Mouse (Mus musculus) forebrain, embryonic 16.5 days (tissue): ENCODE results near the gene Erich6. TPM values are rescaled to one million over a fixed set of nuclear protein-coding genes. Genes with fewer than 3 reads are reported as not detected.

Source experiments
- ATAC-seq: fragments of 200-750 bp; cut with Nextera tagmentation; 2 replicates; pipeline ENCODE4 v1.8.0; 2017; ENCODE audit warnings: mild to moderate bottlenecking, moderate library complexity
- H3K27ac ChIP-seq: fragments of 300-500 bp; sonication (generic); 2 replicates; pipeline ENCODE4 v1.5.1; 2014; ENCODE audit warnings: low read length, control low read depth
- H3K27me3 ChIP-seq: fragments of 300-500 bp; sonication (generic); replicated peaks from 2 replicates; pipeline ENCODE4 v1.6.1; 2014; ENCODE audit warnings: low read length; ENCODE audit not compliant: control insufficient read depth, insufficient read depth
- H3K36me3 ChIP-seq: fragments of 300-500 bp; sonication (generic); 2 replicates; pipeline ENCODE4 v1.6.1; 2014; ENCODE audit not compliant: control insufficient read depth, insufficient read depth
- H3K4me1 ChIP-seq: fragments of 300-500 bp; sonication (generic); replicated peaks from 2 replicates; pipeline ENCODE4 v1.6.1; 2014; ENCODE audit warnings: low read length; ENCODE audit not compliant: control insufficient read depth, insufficient read depth
- H3K4me2 ChIP-seq: fragments of 300-500 bp; sonication (generic); 2 replicates; pipeline ENCODE4 v1.6.1; 2014; ENCODE audit warnings: mild to moderate bottlenecking, low read length, control low read depth
- H3K4me3 ChIP-seq: fragments of 300-500 bp; sonication (generic); replicated peaks from 2 replicates; pipeline ENCODE4 v1.5.1; 2014; ENCODE audit warnings: mild to moderate bottlenecking, low read length, control low read depth
- H3K9ac ChIP-seq: fragments of 300-500 bp; sonication (generic); replicated peaks from 2 replicates; pipeline ENCODE4 v1.6.1; 2014; ENCODE audit warnings: low read depth, low read length, control low read depth
- H3K9me3 ChIP-seq: fragments of 300-500 bp; sonication (generic); 2 replicates; pipeline ENCODE4 v1.6.1; 2016; ENCODE audit warnings: low read length; ENCODE audit not compliant: control insufficient read depth
- whole genome bisulfite sequencing: fragments of 180-500 bp; shearing (Covaris S2); extraction: QIAGEN DNeasy Blood & Tissue Kit; methylation state at CpG from one replicate; pipeline ENCODE4 v1.1.7; 2014; 5-methylcytosine and 5-hydroxymethylcytosine counted together
- polyA plus RNA-seq: library from polyadenylated mRNA; unstranded; fragments of >200 nt; fragmentation: Nextera tagmentation; extraction: Ambion mirVana; gene quantifications from 2 replicates; pipeline ENCODE4 v1.2.1, GENCODE M21; 2015

The Erich6 gene
- 0.21 TPM in 1 of 2 replicates, not detected in the other for polyA plus RNA-seq

DNA sequence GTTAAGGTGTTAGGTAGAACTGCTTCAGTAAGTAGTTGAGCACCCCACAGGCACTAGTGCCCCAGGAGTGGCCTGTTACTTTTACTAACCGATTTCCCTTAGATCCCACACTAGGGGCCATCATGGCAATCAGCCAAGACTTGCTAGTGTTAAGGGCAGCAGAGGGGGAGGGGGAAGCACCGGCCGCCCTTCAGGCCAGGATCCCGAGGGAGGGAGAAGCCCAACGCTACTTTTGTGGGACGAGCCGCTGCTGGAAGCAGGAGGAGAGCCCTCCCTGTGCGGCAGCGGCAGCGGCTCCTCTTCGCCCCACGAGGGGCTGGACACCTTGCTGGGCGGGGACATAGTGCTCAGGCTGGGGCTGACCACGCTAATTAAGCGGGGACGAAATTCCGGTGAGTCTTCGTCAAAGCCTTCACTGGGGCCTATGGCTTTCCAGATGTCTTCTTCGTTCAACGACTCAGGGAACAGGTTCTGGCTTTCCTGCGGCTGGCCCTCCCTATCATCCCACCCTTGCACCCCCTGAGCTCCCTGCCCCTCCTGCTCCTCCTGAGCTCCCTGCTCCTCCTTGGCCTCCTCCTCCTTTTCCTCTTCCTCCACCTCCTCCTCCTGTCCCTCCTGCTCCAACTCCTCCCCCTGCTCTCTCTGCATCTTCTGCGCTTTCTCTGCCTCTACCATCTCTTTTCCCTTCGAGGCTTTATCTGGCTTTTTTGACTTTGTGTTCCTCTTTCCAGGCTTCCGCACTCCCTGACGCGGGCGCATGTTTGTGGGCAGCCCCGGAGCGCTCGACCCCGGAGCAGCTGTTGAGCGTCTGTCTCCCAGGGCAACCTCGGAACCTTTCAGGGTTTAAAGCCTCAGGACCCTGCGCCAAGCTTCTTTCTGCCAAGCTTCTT is at the start of gene Erich6:
Gene Erich6, minus strand, starts transcription at position 802 of the 890 bp plus-strand sequence.
- Histone ChIP-seq H3K36me3 (no peaks in the 10 kb centered on the region), H3K27me3 (no peaks in the 10 kb centered on the region), H3K4me1 (peaks cover 8% of the 10 kb centered on the region), H3K4me3 (peak within 1 kb of the TSS; percentile 57), H3K27ac (no peak within 1 kb of the TSS), H3K9ac (peak within 1 kb of the TSS; percentile 65), H3K4me2 (peak within 1 kb of the TSS; percentile 97), H3K9me3 (no peaks in the 10 kb centered on the region)
- ATAC-seq = peak; percentile 91
- under 1% methylated on average over 34 of the region's 34 CpGs for WGBS

DNA sequence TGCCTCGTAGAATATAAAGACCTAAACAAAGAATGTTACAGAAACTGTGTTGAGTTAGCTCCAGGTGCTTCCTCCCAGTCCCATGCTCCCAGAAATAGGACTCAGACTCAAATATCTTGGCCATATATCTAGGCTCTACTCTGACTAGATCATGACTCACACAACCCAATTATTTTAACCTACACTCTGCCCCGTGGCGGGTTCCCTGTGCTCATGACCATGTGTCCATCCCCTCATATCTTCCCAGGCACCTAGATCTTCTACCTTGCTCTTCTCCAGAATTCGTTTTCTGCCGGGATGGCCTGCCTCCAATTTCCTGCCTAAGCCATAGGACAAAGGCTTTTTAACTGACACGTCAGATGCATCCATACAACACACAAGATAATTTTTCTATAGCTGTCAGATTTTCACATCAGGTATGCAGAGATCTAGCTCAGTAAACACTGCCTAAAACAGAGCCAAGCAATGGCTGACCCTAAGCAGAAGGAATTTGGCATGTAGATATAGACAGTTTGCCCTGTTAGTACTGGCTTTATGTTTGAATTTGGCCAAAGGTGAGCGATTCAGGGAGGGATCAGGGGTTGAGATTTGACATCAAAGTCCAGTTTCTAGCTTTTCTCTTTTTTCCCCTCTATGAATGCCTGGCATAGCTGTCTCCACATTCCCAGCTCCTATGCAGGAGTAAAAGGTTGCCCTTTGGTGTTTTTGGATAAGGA is 49.4 kb upstream of the Erich6 start:
- H3K9ac ChIP-seq = no peak overlapping the region
- H3K4me1 ChIP-seq = peaks cover 16% of the 10 kb centered on the region

DNA sequence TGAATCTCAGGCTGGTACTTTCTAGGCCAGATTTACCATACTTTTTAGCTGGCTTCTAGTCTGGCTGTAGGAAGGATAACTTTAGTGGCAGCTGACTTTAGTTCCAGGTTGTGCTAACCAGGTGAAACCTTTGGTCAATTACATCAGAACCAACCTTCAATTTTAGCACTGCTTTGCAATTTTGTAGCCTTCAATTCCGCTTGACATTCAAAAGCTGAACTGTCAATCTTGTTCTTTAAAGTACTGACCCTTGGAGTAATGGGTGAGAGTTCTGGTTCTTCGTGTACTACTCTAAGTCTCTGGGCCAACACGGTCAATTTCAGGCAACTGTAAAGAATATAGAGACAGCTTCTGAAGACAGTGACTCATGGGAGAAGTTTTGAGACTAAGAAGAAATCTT is 48.4 kb upstream of the Erich6 start:
- Histone ChIP-seq H3K4me1 (peaks cover 14% of the 10 kb centered on the region), H3K9me3 (no peaks in the 10 kb centered on the region), H3K27ac (no peak overlapping the region), H3K36me3 (no peaks in the 10 kb centered on the region), H3K27me3 (no peaks in the 10 kb centered on the region), H3K4me2 (no peak overlapping the region), H3K4me3 (no peak overlapping the region), H3K9ac (no peak overlapping the region)
- no peak for ATAC-seq
- 93% methylated on average over 3 of the region's 3 CpGs for WGBS

More for the DNA sequence above, 49.4 kb upstream of the Erich6 start:
- no peaks in the 10 kb centered on the region for H3K27me3 ChIP-seq
- no peak for ATAC-seq
- WGBS = 84% methylated on average over 7 of the region's 7 CpGs
- H3K9me3 ChIP-seq = no peaks in the 10 kb centered on the region
- H3K36me3 ChIP-seq = no peaks in the 10 kb centered on the region
- no peak overlapping the region for H3K4me3 ChIP-seq
- H3K4me2 ChIP-seq = no peak overlapping the region
- no peak overlapping the region for H3K27ac ChIP-seq

DNA sequence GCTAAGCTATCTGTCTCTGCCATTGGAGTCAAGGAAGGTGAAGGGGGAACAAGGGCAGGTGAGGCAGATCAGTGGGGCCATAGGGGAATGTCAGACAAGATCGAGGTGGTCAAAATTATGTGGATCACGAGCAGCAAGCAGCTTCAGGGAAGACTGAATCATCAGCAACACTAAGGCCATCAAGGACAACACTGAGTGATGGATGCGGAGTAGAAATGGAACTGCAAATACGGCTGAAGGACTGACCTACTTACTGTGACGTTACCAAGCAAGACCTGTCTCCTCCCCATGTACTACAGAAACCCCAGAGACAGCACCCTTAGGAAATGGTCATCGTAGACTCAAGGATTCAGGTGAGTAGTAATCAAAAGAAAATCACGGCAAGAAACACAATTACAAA is 46.3 kb upstream of the Erich6 start:
- no peak overlapping the region for H3K4me3 ChIP-seq
- no peaks in the 10 kb centered on the region for H3K27me3 ChIP-seq
- no peaks in the 10 kb centered on the region for H3K36me3 ChIP-seq
- H3K9me3 ChIP-seq = no peaks in the 10 kb centered on the region
- no peak overlapping the region for H3K27ac ChIP-seq
- H3K4me2 ChIP-seq = no peak overlapping the region
- ATAC-seq = no peak
- WGBS = 91% methylated on average over 7 of the region's 7 CpGs
- no peak overlapping the region for H3K9ac ChIP-seq
- peaks cover 4% of the 10 kb centered on the region; the same call in 1 of the 2 replicates for H3K4me1 ChIP-seq

DNA sequence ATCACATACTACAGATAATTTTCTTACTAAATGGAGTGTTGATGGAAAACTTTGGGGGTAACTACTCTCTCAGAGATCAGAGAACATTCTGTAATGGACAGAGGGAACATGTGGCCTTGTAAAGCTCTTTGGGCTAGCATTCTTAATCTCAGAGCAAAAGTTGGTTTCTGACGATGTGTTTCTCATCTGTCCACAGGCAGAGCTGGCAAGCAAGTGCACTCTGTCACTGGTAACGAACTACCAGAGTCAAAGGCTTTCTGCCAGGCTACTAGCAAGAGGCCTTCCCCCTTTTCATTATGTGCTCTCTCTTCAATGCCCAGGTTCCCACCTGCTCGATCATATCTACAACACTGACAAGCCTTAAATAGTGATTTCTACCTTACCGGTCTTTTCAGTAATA is 45.3 kb upstream of the Erich6 start:
- 52% methylated on average over 4 of the region's 4 CpGs for WGBS
- no peak overlapping the region for H3K4me3 ChIP-seq
- no peaks in the 10 kb centered on the region for H3K9me3 ChIP-seq
- no peaks in the 10 kb centered on the region for H3K36me3 ChIP-seq
- H3K4me2 ChIP-seq = no peak overlapping the region
- peaks cover 3% of the 10 kb centered on the region; the same call in 1 of the 2 replicates for H3K4me1 ChIP-seq
- no peak for ATAC-seq
- H3K27me3 ChIP-seq = no peaks in the 10 kb centered on the region
- H3K27ac ChIP-seq = no peak overlapping the region
- H3K9ac ChIP-seq = no peak overlapping the region

DNA sequence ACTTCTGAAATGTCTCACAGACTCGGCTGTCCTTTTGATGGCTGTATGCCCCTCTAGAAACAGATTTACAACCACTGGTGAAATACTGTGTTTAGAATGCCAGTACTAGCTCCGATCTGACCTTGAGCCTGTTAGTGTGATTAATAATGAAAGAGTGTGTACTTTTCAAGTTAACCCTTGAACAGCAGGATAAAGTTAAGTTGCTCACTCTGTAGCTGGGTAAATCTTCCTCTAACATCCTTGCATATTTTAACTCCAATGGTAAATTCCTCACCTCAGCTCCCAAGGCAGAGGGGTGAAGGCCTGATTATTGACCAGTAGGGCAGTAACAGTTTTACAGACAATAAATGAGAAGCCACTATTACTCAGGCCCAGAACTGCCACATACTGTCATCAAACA is 44.8 kb upstream of the Erich6 start:
- Histone ChIP-seq H3K4me3 (no peak overlapping the region), H3K4me2 (no peak overlapping the region), H3K36me3 (no peaks in the 10 kb centered on the region), H3K9me3 (no peaks in the 10 kb centered on the region), H3K27ac (no peak overlapping the region), H3K27me3 (no peaks in the 10 kb centered on the region), H3K9ac (no peak overlapping the region), H3K4me1 (peaks cover 3% of the 10 kb centered on the region; the same call in 1 of the 2 replicates)
- 50% methylated on average over 2 of the region's 2 CpGs for WGBS
- no peak for ATAC-seq

DNA sequence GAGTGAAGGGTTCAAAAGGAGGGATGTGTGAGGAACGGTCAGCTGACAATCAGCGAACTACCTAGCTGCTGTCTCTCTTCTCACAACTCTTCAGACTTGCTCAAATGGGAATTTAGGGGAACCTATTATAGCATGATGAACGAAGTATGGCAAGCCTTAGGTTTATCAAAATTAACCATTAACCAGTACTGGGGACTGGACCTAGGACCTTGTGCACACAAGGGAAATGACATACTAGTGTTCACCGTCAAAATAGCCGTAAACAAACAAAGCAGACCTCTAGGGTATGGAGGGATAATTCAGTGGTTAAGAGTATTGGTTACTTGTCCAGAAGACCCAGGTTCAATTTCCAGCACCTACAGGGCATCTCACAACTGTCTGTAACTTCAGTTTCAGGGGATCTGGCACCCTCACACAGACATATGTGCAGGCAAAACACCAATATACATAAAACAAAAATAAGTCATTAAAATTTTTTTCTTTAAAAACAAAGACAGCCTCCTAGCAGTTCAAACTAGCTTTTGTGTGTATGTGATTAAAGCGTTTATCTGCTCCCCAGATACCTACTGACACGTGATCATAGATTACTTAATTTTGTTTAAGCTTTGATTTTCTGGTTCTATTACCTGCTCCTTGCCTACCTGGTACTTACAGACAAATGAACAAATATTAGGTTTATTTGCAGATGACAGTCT is 44.1 kb upstream of the Erich6 start:
- H3K27me3 ChIP-seq = no peaks in the 10 kb centered on the region
- no peak overlapping the region for H3K4me3 ChIP-seq
- no peak overlapping the region for H3K9ac ChIP-seq
- ATAC-seq = no peak
- H3K4me1 ChIP-seq = peaks cover 3% of the 10 kb centered on the region; the same call in 1 of the 2 replicates
- no peak overlapping the region for H3K27ac ChIP-seq
- 90% methylated on average over 7 of the region's 7 CpGs for WGBS
- H3K9me3 ChIP-seq = no peaks in the 10 kb centered on the region
- H3K36me3 ChIP-seq = no peaks in the 10 kb centered on the region
- H3K4me2 ChIP-seq = no peak overlapping the region

DNA sequence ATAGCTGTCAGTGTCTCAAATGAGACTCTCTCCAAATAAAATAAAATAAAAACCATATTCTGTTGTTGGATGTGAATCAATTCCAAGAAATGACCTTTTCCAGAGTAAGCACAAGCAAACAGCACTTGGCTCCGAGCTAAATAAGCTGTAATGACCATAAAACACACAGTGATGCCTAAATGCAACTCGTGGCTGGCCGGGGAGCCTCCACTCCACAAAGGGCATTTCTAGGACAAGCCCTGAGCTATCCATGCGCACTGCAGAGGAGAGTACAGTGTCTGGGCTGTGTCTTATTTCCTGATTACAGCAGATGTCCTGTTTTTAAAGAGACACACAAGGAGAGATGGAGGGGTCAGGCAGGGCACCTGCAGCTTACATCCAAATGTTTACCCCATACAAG is 43.0 kb upstream of the Erich6 start:
- no peak for ATAC-seq

DNA sequence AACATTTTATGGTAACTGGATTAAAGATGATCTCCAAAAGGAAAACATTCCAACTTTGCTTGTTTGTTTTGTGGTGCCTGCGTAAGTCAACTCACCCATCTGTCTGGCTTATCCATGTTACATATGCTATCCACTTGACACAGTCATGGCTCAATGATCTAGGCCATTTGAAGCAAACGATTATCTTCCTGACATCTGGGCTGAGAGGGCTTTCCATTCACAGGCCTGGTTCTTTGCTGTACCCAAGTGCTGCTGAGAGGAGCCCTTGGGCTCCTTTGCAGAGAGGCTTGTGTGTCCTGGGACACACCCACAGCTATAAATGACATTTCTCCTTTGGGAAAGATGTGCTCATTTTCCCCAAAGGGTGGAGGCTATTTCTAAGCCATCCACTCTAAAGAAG is 41.9 kb upstream of the Erich6 start:
- H3K4me2 ChIP-seq = no peak overlapping the region
- no peak for ATAC-seq

More for the DNA sequence above, 43.0 kb upstream of the Erich6 start:
- Histone ChIP-seq H3K4me1 (peaks cover 3% of the 10 kb centered on the region; the same call in 1 of the 2 replicates), H3K4me2 (no peak overlapping the region), H3K27ac (no peak overlapping the region), H3K9ac (no peak overlapping the region), H3K36me3 (no peaks in the 10 kb centered on the region), H3K4me3 (no peak overlapping the region), H3K9me3 (no peaks in the 10 kb centered on the region), H3K27me3 (no peaks in the 10 kb centered on the region)
- 57% methylated on average over 4 of the region's 4 CpGs for whole genome bisulfite sequencing

More for the DNA sequence above, 41.9 kb upstream of the Erich6 start:
- WGBS = 60% methylated on average over 2 of the region's 2 CpGs
- H3K9me3 ChIP-seq = no peaks in the 10 kb centered on the region
- H3K4me3 ChIP-seq = no peak overlapping the region
- H3K9ac ChIP-seq = no peak overlapping the region
- H3K27ac ChIP-seq = no peak overlapping the region
- H3K27me3 ChIP-seq = no peaks in the 10 kb centered on the region
- H3K36me3 ChIP-seq = no peaks in the 10 kb centered on the region
- H3K4me1 ChIP-seq = peaks cover 3% of the 10 kb centered on the region; the same call in 1 of the 2 replicates
